8 mouse cellular contexts compared by ENCODE assay signal in genomic region chrX:105926121-105926735, GRCm38 (mm10). TPM values are rescaled to one million over a fixed set of nuclear protein-coding genes. Genes with fewer than 3 reads are reported as not detected.
A peak's percentile ranks its signal among the peaks of the same experiment; 100 is the strongest.
DNase-seq lines count a peak whose midpoint lies in the region.

No protein-coding gene starts in this region.

- H3K4me3 ChIP-seq in brown adipose tissue, adult 24 weeks (ENCODE audit: insufficient read depth, low read depth, low read length) = peak overlapping the region; percentile 1; the same call in 1 of the 2 replicates

- DNase-seq in gastrocnemius, postnatal 14 days = peak; percentile 13
- DNase-seq in gastrocnemius, postnatal 4 days (ENCODE audit: low spot score in 2 of 2) = no peak
- DNase-seq in CD8-positive naive resting alpha-beta T cell, adult 2 months (ENCODE audit: low read depth in 2 of 2, low spot score in 2 of 2) = peak; percentile 13 to 21
- peak; percentile 7 to 20 for DNase-seq in heart, postnatal 36 days
- DNase-seq in lung, postnatal 10 days = peak; percentile 11
- peak; percentile 11 for DNase-seq in thymus, postnatal 4 days
- DNase-seq in frontal cortex, postnatal 14 days (ENCODE audit: low spot score in 2 of 2) = no peak

- H3K27ac ChIP-seq in brown adipose tissue, adult 24 weeks (replicated peaks; ENCODE audit: low read depth, low read length) = peak overlapping the region; percentile 10; the same call in 1 of the 2 replicates

- peaks cover 7% of the 10 kb centered on the region for H3K4me1 ChIP-seq in brown adipose tissue, adult 24 weeks (ENCODE audit: control insufficient read depth, insufficient read depth, insufficient read length, low read length)

- intact Hi-C loops in gastrocnemius, postnatal 14 days (cut with DNase I; ENCODE audit: low total_unique reads) = no loop called here
- intact Hi-C loops in heart, postnatal 36 days (cut with DNase I) = loop anchor here (2.0 to 10.0 kb wide), 2 partner anchors 83 to 259 kb away; partner anchors contain the start of gene Pgk1

RNA-seq across cellular contexts. Expression of gene Atrx, which starts 3.0 kb away (rescaled TPM):
- 10 to 100 TPM; 42.3 to 43.4 TPM for total RNA-seq in gastrocnemius, postnatal 14 days (2021)
- total RNA-seq in gastrocnemius, postnatal 4 days (2021) = 100 to 1,000 TPM in 1 of 2 experiments, 10 to 100 TPM in 1; 99.2 to 106 TPM
- 37.4 and 43.6 TPM in 2 replicates for polyA plus RNA-seq in brown adipose tissue, adult 24 weeks (2012; ENCODE audit: insufficient read depth, insufficient read length, missing spikeins)
- 10 to 100 TPM; 61.6 to 70.0 TPM for total RNA-seq in heart, postnatal 36 days (2021)

Comparison
In these comparisons a context has a peak if more than half of its experiments do, and no peak if none do; other contexts are left out.
1. DNase-seq: peak in gastrocnemius, postnatal 14 days (single experiment), CD8-positive naive resting alpha-beta T cell, adult 2 months (2 of 2), heart, postnatal 36 days (2 of 2), lung, postnatal 10 days (single experiment) and thymus, postnatal 4 days (single experiment); none in gastrocnemius, postnatal 4 days (0 of 2) and frontal cortex, postnatal 14 days (0 of 2).